Mouse (Mus musculus): ENCODE results near the gene Tmem38b. TPM values are rescaled to one million over a fixed set of nuclear protein-coding genes. Genes with fewer than 3 reads are reported as not detected.
A peak's percentile ranks its signal among the peaks of the same experiment; 100 is the strongest.

The Tmem38b gene
- polyA plus RNA-seq, 1 experiment, result 9.2 TPM

DNA sequence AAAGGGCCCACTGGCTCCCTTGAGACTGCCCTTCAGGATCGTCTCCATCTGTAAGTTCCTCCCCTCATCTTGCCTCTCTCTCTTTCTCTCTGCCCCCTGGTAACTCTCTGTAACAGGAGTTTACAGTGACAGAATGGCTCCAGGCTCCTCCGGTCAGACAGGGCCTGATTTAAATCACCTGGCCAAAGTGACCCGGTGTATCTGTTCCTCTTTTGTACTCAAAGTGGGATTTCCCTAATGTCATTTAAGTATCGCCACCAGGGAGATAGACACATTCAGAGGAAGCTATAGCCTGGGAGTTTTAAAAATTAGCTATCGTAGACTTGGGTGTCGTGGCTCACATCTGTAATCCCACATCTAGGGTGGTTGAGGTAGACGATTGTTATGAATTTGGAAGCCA is 78.5 kb downstream of the Tmem38b start:
- WGBS, result 90% methylated on average over 7 of the region's 7 CpGs

DNA sequence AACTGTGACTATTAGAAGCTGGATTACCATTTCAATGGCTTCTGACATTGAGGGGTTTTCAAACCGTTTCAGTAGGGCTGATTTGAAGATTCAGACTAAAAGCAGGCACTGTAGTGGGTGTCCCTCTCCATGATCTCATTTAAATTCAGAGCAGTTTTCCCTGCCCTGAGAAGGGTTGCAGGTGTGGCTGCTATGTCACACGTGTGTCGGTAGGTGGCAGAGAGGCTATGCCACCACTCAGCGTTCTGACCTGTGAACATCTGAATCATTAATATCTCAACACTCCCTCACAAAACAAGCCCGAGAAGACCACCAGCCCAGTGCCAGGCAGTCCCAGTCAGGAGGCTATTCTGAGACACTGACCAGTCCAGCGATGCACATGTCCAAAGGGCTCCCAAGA is 79.7 kb downstream of the Tmem38b start:
- TF ChIP-seq CTCF (IDR thresholded peaks at IDR 0.05; ENCODE audit: borderline replicate concordance, insufficient read depth, low read depth, low read length), result peak; percentile 57
- no peak for TF ChIP-seq POLR2A (IDR thresholded peaks at IDR 0.05; ENCODE audit: borderline replicate concordance, insufficient read depth, low read length)
- Histone ChIP-seq H3K4me1 (ENCODE audit: control insufficient read depth, insufficient read depth, low read length) (no peaks in the 10 kb centered on the region; the same call in 1 of the 2 replicates), H3K4me3 (replicated peaks; ENCODE audit: insufficient read depth, low read depth, low read length) (no peak overlapping the region), H3K27ac (ENCODE audit: insufficient read depth, low read length) (no peak overlapping the region), H3K27me3 (ENCODE audit: control insufficient read depth, insufficient read depth, low read length) (no peaks in the 10 kb centered on the region)
- whole genome bisulfite sequencing, result 39% methylated on average over 6 of the region's 6 CpGs
- DNase-seq, result peak in 1 of 2 experiments; percentile 11

More for the DNA sequence above, 78.5 kb downstream of the Tmem38b start:
- Histone ChIP-seq H3K4me3 (replicated peaks; ENCODE audit: insufficient read depth, low read depth, low read length) (no peak overlapping the region), H3K27ac (ENCODE audit: insufficient read depth, low read length) (no peak overlapping the region), H3K27me3 (ENCODE audit: control insufficient read depth, insufficient read depth, low read length) (no peaks in the 10 kb centered on the region), H3K4me1 (ENCODE audit: control insufficient read depth, insufficient read depth, low read length) (no peaks in the 10 kb centered on the region; the same call in 1 of the 2 replicates)
- no peak for DNase-seq
- TF ChIP-seq POLR2A (IDR thresholded peaks at IDR 0.05; ENCODE audit: borderline replicate concordance, insufficient read depth, low read length) (no peak), CTCF (IDR thresholded peaks at IDR 0.05; ENCODE audit: borderline replicate concordance, insufficient read depth, low read depth, low read length) (no peak)

DNA sequence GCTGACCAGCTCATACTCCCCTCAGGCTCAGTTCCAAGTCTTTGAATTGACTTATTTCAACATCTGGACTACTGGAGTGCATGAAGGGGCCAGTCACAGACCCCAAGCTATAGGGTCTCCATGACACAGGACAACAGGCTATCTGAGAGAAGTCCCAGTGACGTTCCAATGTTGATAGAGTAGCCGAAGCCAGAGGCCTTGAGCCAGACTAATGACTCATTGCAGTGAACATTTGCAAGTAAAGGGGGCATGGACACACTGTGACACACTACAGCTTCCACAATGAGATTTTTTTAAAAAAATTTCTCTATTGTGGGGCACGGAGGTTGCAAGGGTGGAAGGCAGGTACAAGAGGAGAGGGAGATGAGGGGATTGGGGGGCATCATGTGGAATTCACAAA is 81.2 kb downstream of the Tmem38b start:
- no peak for DNase-seq
- 90% methylated on average over 3 of the region's 3 CpGs for WGBS

More for the DNA sequence above, 81.2 kb downstream of the Tmem38b start:
- no peak for TF ChIP-seq POLR2A (IDR thresholded peaks at IDR 0.05; ENCODE audit: borderline replicate concordance, insufficient read depth, low read length)
- TF ChIP-seq CTCF (IDR thresholded peaks at IDR 0.05; ENCODE audit: borderline replicate concordance, insufficient read depth, low read depth, low read length), result no peak
- Histone ChIP-seq H3K4me1 (ENCODE audit: control insufficient read depth, insufficient read depth, low read length) (no peaks in the 10 kb centered on the region), H3K27ac (ENCODE audit: insufficient read depth, low read length) (no peak overlapping the region), H3K4me3 (replicated peaks; ENCODE audit: insufficient read depth, low read depth, low read length) (no peak overlapping the region), H3K27me3 (ENCODE audit: control insufficient read depth, insufficient read depth, low read length) (no peaks in the 10 kb centered on the region)

Other genes starting within 250 kb of the Tmem38b start
- 9.6 and 10.7 TPM in 2 replicates for gene Fsd1l, start 194.6 kb upstream of the Tmem38b start, polyA plus RNA-seq (2012; rRNA removed)
- 20.7 and 25.0 TPM in 2 replicates for gene Fktn, start 112.0 kb upstream of the Tmem38b start, polyA plus RNA-seq (2012; rRNA removed)
- gene Tal2, start 46.3 kb upstream of the Tmem38b start, polyA plus RNA-seq (2012; rRNA removed), result 0.08 and 0.25 TPM in 2 replicates